Mouse (Mus musculus): ENCODE results near the gene Gm45194. TPM values are rescaled to one million over a fixed set of nuclear protein-coding genes. Genes with fewer than 3 reads are reported as not detected.

Gm45194 gene
- total RNA-seq (2021), result not detected

- DNase-seq, result no peak
- intact Hi-C loops (cut with DNase I), result no loop called here
These were observed at the start of gene Gm45194 for GRCm38 (mm10) chrX:111891089-111891488. Gm45194 (plus strand) TSS chrX:111891389.

- intact Hi-C loops (cut with DNase I), result no loop called here
- no peak for DNase-seq
These were observed 35.3 kb upstream of the Gm45194 start for GRCm38 (mm10) chrX:111855878-111856277.

- intact Hi-C loops (cut with DNase I), result no loop called here
These were observed 9.9 kb upstream of the Gm45194 start for GRCm38 (mm10) chrX:111881251-111881650.

GRCm38 (mm10) chrX:111894321-111895050 lies 3.3 kb downstream of the Gm45194 start:
- intact Hi-C loops (cut with DNase I), result no loop called here
- DNase-seq, result peak in 1 of 2 experiments; percentile 1

More at GRCm38 (mm10) chrX:111881251-111881650, 9.9 kb upstream of the Gm45194 start:
- DNase-seq, result no peak

GRCm38 (mm10) chrX:111895084-111895779 lies 4.0 kb downstream of the Gm45194 start:
- intact Hi-C loops (cut with DNase I), result no loop called here

GRCm38 (mm10) chrX:111917422-111917821 lies 26.2 kb downstream of the Gm45194 start:
- intact Hi-C loops (cut with DNase I), result no loop called here
- DNase-seq, result no peak

More at GRCm38 (mm10) chrX:111895084-111895779, 4.0 kb downstream of the Gm45194 start:
- no peak for DNase-seq

GRCm38 (mm10) chrX:111960909-111961308 lies 69.7 kb downstream of the Gm45194 start:
- intact Hi-C loops (cut with DNase I), result no loop called here
- DNase-seq, result no peak

GRCm38 (mm10) chrX:111999661-112000060 lies 108.5 kb downstream of the Gm45194 start:
- no peak for DNase-seq
- intact Hi-C loops (cut with DNase I), result no loop called here

GRCm38 (mm10) chrX:112010707-112011106 lies 119.5 kb downstream of the Gm45194 start, which contains the start of gene Tex16:
Tex16 (plus strand) TSS chrX:112011007.
- intact Hi-C loops (cut with DNase I), result no loop called here
- DNase-seq, result no peak

GRCm38 (mm10) chrX:112238749-112239148 lies 347.6 kb downstream of the Gm45194 start, which contains the start of gene 4933403O08Rik:
4933403O08Rik (plus strand) TSS chrX:112239049.
- intact Hi-C loops (cut with DNase I), result no loop called here
- DNase-seq, result no peak

GRCm38 (mm10) chrX:112242916-112243315 lies 351.7 kb downstream of the Gm45194 start:
- intact Hi-C loops (cut with DNase I), result no loop called here
- no peak for DNase-seq

GRCm38 (mm10) chrX:112255513-112255912 lies 364.3 kb downstream of the Gm45194 start:
- intact Hi-C loops (cut with DNase I), result no loop called here
- DNase-seq, result peak in 1 of 2 experiments; percentile 1

- no peak for DNase-seq
- intact Hi-C loops (cut with DNase I), result no loop called here
These were observed 382.4 kb downstream of the Gm45194 start for GRCm38 (mm10) chrX:112273550-112273949.

Other genes with a start within 250 kb of the Gm45194 start
- under 1 TPM; 0.48 to 0.55 TPM for gene Hdx, start 194.3 kb upstream of the Gm45194 start, total RNA-seq (2021)
- not detected for gene Tex16, start 119.6 kb downstream of the Gm45194 start, total RNA-seq (2021)

Data from heart, postnatal 10 days (tissue).